Mouse (Mus musculus) bone marrow macrophage, adult 2 months (primary cell): Measurements from ENCODE around the gene Tsc22d4.

ENCODE experiments used
- CTCF ChIP-seq: IDR thresholded peaks from 2 replicates; pipeline ENCODE4 v1.5.1; 2012; ENCODE audit warnings: low read depth, mild to moderate bottlenecking, low read length, moderate library complexity
- POLR2A ChIP-seq: IDR thresholded peaks from 2 replicates; pipeline ENCODE4 v1.6.1; 2012; ENCODE audit warnings: mild to moderate bottlenecking, low read depth, low read length, borderline replicate concordance

- TF ChIP-seq CTCF (no peak), POLR2A (no peak)
These were observed 18.8 kb upstream of the Tsc22d4 start for GRCm38 (mm10) chr5:137726767-137727166.
